Mouse (Mus musculus): ENCODE data around the gene Cacna2d3. TPM values are rescaled to one million over a fixed set of nuclear protein-coding genes. Genes with fewer than 3 reads are reported as not detected.

Cacna2d3 gene
- polyA plus RNA-seq, 2 experiments = 0.03 TPM; not detected in 1

DNA sequence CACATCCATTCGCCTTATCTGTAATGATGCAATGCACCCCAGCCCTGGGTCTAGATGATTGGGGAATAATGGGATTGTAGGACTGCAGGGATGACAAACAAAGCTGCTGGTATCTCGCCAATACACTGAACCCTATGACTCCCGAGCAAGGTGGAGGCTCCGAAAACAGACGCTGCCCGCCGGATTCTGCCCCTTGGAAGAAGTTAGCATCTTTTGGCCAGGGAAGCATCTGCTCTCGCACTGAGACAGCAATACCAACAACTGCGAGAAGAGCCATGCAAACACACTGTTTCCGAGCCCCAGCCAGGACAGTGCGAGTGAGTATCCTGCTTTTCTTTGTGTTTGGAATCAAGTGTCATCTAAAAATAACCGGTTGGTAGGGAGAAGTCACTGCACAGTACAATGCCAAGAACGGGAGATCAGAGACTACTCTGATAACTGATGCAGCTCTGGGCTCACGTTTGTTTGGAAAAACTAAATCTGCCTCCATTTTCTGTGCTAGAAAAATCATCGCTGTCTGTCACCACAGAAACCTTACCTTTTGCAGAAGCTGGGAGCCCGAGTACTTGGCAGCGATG lies 1.2 kb downstream of the Cacna2d3 start:
- H3K9ac ChIP-seq (replicated peaks) = no peak overlapping the region
- WGBS (ENCODE audit: insufficient replicate concordance) = 3% methylated on average over 17 of the region's 17 CpGs
- TF ChIP-seq CTCF (IDR thresholded peaks at IDR 0.05; ENCODE audit: low read depth) = no peak
- no peak for TF ChIP-seq EP300 (IDR thresholded peaks at IDR 0.05; ENCODE audit: low read depth)

DNA sequence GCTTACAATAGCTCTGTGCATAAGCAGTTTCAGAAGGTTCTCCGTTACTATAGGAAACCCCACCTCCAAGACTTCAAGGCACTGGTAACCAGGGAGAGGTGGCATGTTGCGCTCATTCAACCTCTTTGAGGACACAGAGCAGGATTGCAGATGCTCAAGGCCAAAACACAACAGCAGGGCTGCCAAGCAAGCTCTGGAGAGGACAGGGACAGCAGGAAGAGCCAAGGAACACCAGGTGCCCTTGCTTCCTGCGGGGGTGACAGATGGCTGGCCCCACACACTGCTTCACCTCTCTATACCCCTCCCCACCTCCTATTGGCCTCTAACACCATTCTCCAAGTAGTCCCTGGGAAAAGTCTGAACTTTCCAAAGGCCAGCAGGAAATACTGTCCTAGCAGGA lies 9.0 kb downstream of the Cacna2d3 start:
- Histone ChIP-seq H3K4me3 (ENCODE audit: insufficient read depth in 1 of 2, low read depth in 2 of 2, low read length in 2 of 2) (no peak overlapping the region), H3K9ac (replicated peaks) (no peak overlapping the region), H3K4me2 (ENCODE audit: low read depth) (no peak overlapping the region), H3K27me3 (ENCODE audit: control insufficient read depth, insufficient read depth, low read length) (no peaks in the 10 kb centered on the region), H3K4me1 (replicated peaks; ENCODE audit: control insufficient read depth in 2 of 2, insufficient read depth in 2 of 2, low read length in 1 of 2) (no peaks in the 10 kb centered on the region), H3K9me3 (ENCODE audit: control insufficient read depth, low read length) (no peaks in the 10 kb centered on the region), H3K36me3 (replicated peaks; ENCODE audit: control insufficient read depth, insufficient read depth, low read depth) (no peaks in the 10 kb centered on the region), H3K27ac (no peak overlapping the region)
- WGBS (ENCODE audit: insufficient replicate concordance) = 51% methylated on average over 3 of the region's 3 CpGs
- ATAC-seq (ENCODE audit: insufficient read depth) (no peak), DNase-seq (ENCODE audit: low read depth in 3 of 3, low spot score in 3 of 3) (no peak)
- TF ChIP-seq EP300 (IDR thresholded peaks at IDR 0.05; ENCODE audit: low read depth) = no peak
- TF ChIP-seq CTCF (IDR thresholded peaks at IDR 0.05; ENCODE audit: low read depth) = no peak

More for the DNA sequence above, 1.2 kb downstream of the Cacna2d3 start:
- Histone ChIP-seq H3K36me3 (replicated peaks; ENCODE audit: control insufficient read depth, insufficient read depth, low read depth) (no peaks in the 10 kb centered on the region), H3K27ac (no peak overlapping the region), H3K4me1 (replicated peaks; ENCODE audit: control insufficient read depth in 2 of 2, insufficient read depth in 2 of 2, low read length in 1 of 2) (no peaks in the 10 kb centered on the region), H3K4me3 (ENCODE audit: insufficient read depth in 1 of 2, low read depth in 2 of 2, low read length in 2 of 2) (no peak overlapping the region), H3K27me3 (ENCODE audit: control insufficient read depth, insufficient read depth, low read length) (peaks cover 49% of the 10 kb centered on the region), H3K9me3 (ENCODE audit: control insufficient read depth, low read length) (no peaks in the 10 kb centered on the region), H3K4me2 (ENCODE audit: low read depth) (no peak overlapping the region)
- ATAC-seq (ENCODE audit: insufficient read depth) = no peak
- DNase-seq (ENCODE audit: low read depth in 3 of 3, low spot score in 3 of 3) = no peak

DNA sequence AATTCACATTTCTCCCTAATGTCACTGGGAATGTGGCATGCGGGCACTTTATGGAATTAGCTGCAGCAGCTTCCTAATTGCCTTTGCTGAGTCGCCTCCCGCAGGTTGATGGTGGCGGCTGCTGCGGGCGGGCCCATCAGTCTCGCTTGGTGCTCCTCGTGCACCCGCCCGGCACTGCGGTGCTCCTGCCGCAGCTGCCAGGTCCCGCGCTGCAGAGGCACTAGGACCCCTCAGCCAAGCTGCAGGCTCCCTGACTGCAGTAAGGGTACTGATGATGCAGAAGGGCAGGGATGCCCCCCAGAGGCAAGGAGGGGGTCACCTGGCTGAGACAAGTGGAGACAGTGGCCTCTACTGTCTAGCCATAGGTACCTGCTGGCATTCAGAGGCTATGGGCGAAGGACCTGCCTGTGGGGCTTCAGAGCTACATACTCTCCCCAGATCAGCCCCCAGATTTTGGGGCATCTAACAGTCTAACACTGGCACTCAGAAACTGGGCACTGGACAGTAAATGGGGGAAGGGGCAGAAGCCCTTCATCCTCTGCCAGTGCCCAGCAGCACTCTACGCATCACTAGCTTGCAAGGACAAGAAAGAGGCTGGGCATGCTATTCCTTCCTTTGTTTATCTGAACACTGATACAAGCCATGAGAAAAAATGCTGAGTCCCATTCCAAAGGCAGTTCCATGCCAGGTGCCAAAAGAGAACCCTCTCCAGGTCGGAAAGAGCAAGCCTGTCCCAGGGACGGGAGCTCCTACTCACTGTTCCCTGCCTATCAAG lies 13.9 kb downstream of the Cacna2d3 start:
- 0 out of 4 replicates have a peak, but pooled peaks cover 0 to 3% of the 10 kb centered on the region in 2 experiments for H3K4me1 ChIP-seq (replicated peaks; ENCODE audit: control insufficient read depth in 2 of 2, insufficient read depth in 2 of 2, low read length in 1 of 2)
- H3K9me3 ChIP-seq (ENCODE audit: control insufficient read depth, low read length) = no peaks in the 10 kb centered on the region
- DNase-seq (ENCODE audit: low read depth in 3 of 3, low spot score in 3 of 3) (no peak), ATAC-seq (ENCODE audit: insufficient read depth) (no peak)
- H3K36me3 ChIP-seq (replicated peaks; ENCODE audit: control insufficient read depth, insufficient read depth, low read depth) = no peaks in the 10 kb centered on the region
- H3K4me2 ChIP-seq (ENCODE audit: low read depth) = no peak overlapping the region
- 42% methylated on average over 18 of the region's 18 CpGs for WGBS (ENCODE audit: insufficient replicate concordance)
- H3K27me3 ChIP-seq (ENCODE audit: control insufficient read depth, insufficient read depth, low read length) = no peaks in the 10 kb centered on the region
- no peak overlapping the region for H3K27ac ChIP-seq
- no peak overlapping the region for H3K4me3 ChIP-seq (ENCODE audit: insufficient read depth in 1 of 2, low read depth in 2 of 2, low read length in 2 of 2)
- no peak overlapping the region for H3K9ac ChIP-seq (replicated peaks)
- no peak for TF ChIP-seq EP300 (IDR thresholded peaks at IDR 0.05; ENCODE audit: low read depth)
- no peak for TF ChIP-seq CTCF (IDR thresholded peaks at IDR 0.05; ENCODE audit: low read depth)

DNA sequence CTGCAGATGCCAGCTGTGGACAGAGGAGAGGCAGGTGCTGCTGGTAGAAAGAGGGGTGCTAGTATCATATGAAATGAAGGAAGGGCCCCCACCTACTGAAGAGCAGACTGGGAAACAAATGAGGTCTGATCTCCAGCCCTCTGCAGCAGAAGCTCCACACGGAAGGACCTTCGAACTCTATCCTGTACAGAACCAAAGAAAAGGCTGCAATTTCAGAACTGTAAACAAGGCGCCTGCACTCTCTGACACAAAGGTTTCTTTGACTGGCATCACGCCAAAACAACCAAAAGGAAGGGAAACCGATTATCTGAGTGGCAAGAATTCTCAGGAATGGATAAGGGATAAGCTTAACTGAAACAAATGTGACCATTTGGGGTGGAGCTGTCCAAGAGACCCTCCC lies 18.9 kb downstream of the Cacna2d3 start:
- DNase-seq (ENCODE audit: low read depth in 3 of 3, low spot score in 3 of 3) (no peak), ATAC-seq (ENCODE audit: insufficient read depth) (no peak)
- H3K36me3 ChIP-seq (replicated peaks; ENCODE audit: control insufficient read depth, insufficient read depth, low read depth) = no peaks in the 10 kb centered on the region
- 36% methylated on average over 5 of the region's 5 CpGs for WGBS (ENCODE audit: insufficient replicate concordance)
- H3K27ac ChIP-seq = no peak overlapping the region
- no peaks in the 10 kb centered on the region for H3K9me3 ChIP-seq (ENCODE audit: control insufficient read depth, low read length)
- TF ChIP-seq EP300 (IDR thresholded peaks at IDR 0.05; ENCODE audit: low read depth) (no peak), CTCF (IDR thresholded peaks at IDR 0.05; ENCODE audit: low read depth) (no peak)
- H3K4me2 ChIP-seq (ENCODE audit: low read depth) = no peak overlapping the region
- no peak overlapping the region for H3K9ac ChIP-seq (replicated peaks)
- H3K4me3 ChIP-seq (ENCODE audit: insufficient read depth in 1 of 2, low read depth in 2 of 2, low read length in 2 of 2) = no peak overlapping the region
- 0 out of 4 replicates have a peak, but pooled peaks cover 0 to 3% of the 10 kb centered on the region in 2 experiments for H3K4me1 ChIP-seq (replicated peaks; ENCODE audit: control insufficient read depth in 2 of 2, insufficient read depth in 2 of 2, low read length in 1 of 2)
- no peaks in the 10 kb centered on the region for H3K27me3 ChIP-seq (ENCODE audit: control insufficient read depth, insufficient read depth, low read length)

DNA sequence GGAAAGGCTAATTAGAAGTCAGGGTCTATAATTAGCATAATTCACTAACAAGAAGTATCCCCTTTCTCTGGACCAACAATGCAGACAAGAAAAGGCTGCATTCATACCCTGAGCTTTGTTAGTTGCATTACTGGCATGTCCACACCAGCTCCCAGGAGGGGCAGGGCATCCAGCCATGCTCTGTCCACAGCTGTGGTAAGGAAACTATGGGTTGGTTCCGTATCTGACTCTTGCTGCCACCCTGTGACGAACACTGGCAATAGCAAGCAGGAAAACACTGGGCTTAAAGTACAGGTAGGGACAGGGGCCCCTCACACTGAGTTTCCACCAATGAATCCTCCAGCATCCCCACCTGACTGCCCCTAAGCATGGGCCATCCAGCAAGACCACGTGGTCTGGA lies 25.5 kb downstream of the Cacna2d3 start:
- Histone ChIP-seq H3K4me2 (ENCODE audit: low read depth) (no peak overlapping the region), H3K36me3 (replicated peaks; ENCODE audit: control insufficient read depth, insufficient read depth, low read depth) (no peaks in the 10 kb centered on the region), H3K9ac (replicated peaks) (no peak overlapping the region), H3K9me3 (ENCODE audit: control insufficient read depth, low read length) (no peaks in the 10 kb centered on the region), H3K4me1 (replicated peaks; ENCODE audit: control insufficient read depth in 2 of 2, insufficient read depth in 2 of 2, low read length in 1 of 2) (no peaks in the 10 kb centered on the region), H3K27me3 (ENCODE audit: control insufficient read depth, insufficient read depth, low read length) (no peaks in the 10 kb centered on the region), H3K27ac (no peak overlapping the region), H3K4me3 (ENCODE audit: insufficient read depth in 1 of 2, low read depth in 2 of 2, low read length in 2 of 2) (no peak overlapping the region)
- WGBS (ENCODE audit: insufficient replicate concordance) = 6% methylated on average over 3 of the region's 3 CpGs
- no peak for ATAC-seq (ENCODE audit: insufficient read depth)
- no peak for DNase-seq (ENCODE audit: low read depth in 3 of 3, low spot score in 3 of 3)
- peak; percentile 52 for TF ChIP-seq CTCF (IDR thresholded peaks at IDR 0.05; ENCODE audit: low read depth)
- TF ChIP-seq EP300 (IDR thresholded peaks at IDR 0.05; ENCODE audit: low read depth) = no peak

Data from liver, embryonic 14.5 days (tissue).